Mouse (Mus musculus) olfactory bulb, adult 2 months (tissue): ENCODE results near the gene Gm5591. TPM values are rescaled to one million over a fixed set of nuclear protein-coding genes. Genes with fewer than 3 reads are reported as not detected.
"Not testable (repeated sequence)": the region's sequence is repeated elsewhere in the genome, so short reads cannot be mapped to it uniquely, and the experiment has no call there.

Experiments used
- H3K27ac ChIP-seq: fragments of 200-500 bp; 2 replicates; pipeline ENCODE4 v1.5.1; 2012; ENCODE audit warnings: low read depth, low read length; ENCODE audit not compliant: insufficient read depth
- H3K4me1 ChIP-seq: fragments of 200-500 bp; 2 replicates; pipeline ENCODE4 v1.6.1; 2012; ENCODE audit warnings: low read length; ENCODE audit not compliant: control insufficient read depth, insufficient read depth
- H3K4me3 ChIP-seq: fragments of 200-500 bp; 2 replicates; pipeline ENCODE4 v1.5.1; 2012; ENCODE audit warnings: mild to moderate bottlenecking, low read depth, low read length, moderate library complexity; ENCODE audit not compliant: insufficient read depth
- WGBS: fragments of 180-500 bp; shearing (Covaris S2); methylation state at CpG from one replicate; pipeline ENCODE4 v1.1.7; 2018; 5-methylcytosine and 5-hydroxymethylcytosine counted together
- polyA plus RNA-seq: library from polyadenylated mRNA; stranded (reverse); fragments of >200 nt; gene quantifications from 2 replicates; pipeline ENCODE4 v1.2.4, GENCODE M21; 2012; ENCODE audit warnings: low replicate concordance; ENCODE audit not compliant: missing spikeins, insufficient read depth, insufficient read length

Gene Gm5591
- not detected in 2 replicates for polyA plus RNA-seq

DNA sequence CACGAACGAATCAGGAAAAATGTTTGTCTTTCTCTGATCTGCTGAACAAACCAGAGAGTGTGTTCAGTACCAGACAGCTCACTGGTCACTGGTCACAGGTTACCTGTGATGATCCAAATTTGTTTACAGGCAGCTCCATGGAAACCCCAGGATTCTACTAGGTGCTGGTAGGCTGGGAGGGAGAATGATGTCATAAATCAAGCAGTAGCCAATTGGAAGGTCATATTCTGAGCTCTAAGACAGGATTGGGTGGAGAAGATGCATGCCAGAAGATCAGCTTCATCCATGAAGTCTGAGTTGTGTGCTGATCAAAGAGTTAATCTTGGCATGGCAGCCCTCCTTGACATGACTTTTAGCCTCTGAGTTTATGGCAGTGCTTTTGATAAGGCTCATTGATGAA is at the start of gene Gm5591:
Gene Gm5591, minus strand, starts transcription at position 101 of the 400 bp plus-strand sequence.
- not testable (repeated sequence) for H3K27ac ChIP-seq, H3K4me3 ChIP-seq, H3K4me1 ChIP-seq
- 70% methylated on average over 2 of the region's 2 CpGs for WGBS

GRCm38 (mm10) chr7:38488468-38488867 is 39.5 kb downstream of the Gm5591 start:
- H3K4me1 ChIP-seq = not testable (repeated sequence)
- WGBS = 85% methylated on average over 1 of the region's 1 CpGs

More at GRCm38 (mm10) chr7:38488468-38488867, 39.5 kb downstream of the Gm5591 start:
- not testable (repeated sequence) for H3K4me3 ChIP-seq, H3K27ac ChIP-seq
